Mouse (Mus musculus) Patski (cell line): ENCODE measurements at regions not wholly inside any gene's neighbourhood (a gene's known extent, or its start where the extent isn't known, plus 50 kb on each side); places are given as distances from the start of the nearest gene placed in this dataset.

ENCODE experiments used
- ATAC-seq: fragments of 100-300 bp; one replicate; pipeline ENCODE4 v1.8.0; 2021
- CTCF ChIA-PET: fragments of 350-600 bp; sonication (Branson Sonifier 250); formaldehyde crosslinking; loops from one replicate; lab custom pipeline; 2022; ENCODE audit warnings: inconsistent platforms; lab: Charles Lee
- POLR2A ChIA-PET: fragments of 350-600 bp; sonication (Branson Sonifier 250); formaldehyde crosslinking; loops from one replicate; lab custom pipeline; 2022; ENCODE audit warnings: antibody characterized with exemption, inconsistent platforms; lab: Charles Lee
- DNase-seq: peaks from one replicate; pipeline ENCODE4 v3.0.0-alpha.2; 2011; ENCODE audit warnings: low read depth, low spot score
- H3K27me3 ChIP-seq: fragments of 371-371 bp; one replicate; pipeline ENCODE4 v1.5.1; 2021
- CTCF ChIP-seq: fragments of 100-300 bp; IDR thresholded peaks from one replicate; pipeline ENCODE4 v1.5.1; 2021
- in situ Hi-C: fragments of 300-500 bp; cut with MboI; formaldehyde crosslinking; loops from 3 replicates; pipeline ENCODE4 v1.11.1; 2018; ENCODE audit warnings: low pct_unique_long_range_greater_than_20kb, mixed read lengths

GRCm38 (mm10) chr5:54178966-54179547 is 180.8 kb downstream of the Stim2 start:
- DNase-seq: no peak

DNA sequence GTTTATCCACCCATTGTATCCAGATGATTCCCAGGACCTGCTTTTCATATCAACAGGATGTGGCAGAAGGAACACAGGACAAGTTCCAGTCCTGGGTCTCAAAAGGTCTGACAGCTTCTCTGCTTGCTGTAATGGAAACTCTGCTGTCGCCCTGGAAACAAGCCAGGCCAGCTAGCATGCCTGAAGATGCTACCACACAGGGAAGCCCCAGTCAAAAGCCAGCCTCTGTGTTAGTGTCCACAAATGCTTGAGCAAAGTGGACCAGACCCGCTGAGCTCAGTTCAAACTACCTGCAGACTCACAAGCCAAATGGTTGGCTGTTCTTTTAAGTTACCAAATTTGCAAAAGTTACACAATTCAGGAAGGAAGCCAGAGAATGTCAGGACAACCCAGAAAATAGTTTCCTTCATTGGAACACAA is 181.9 kb downstream of the Stim2 start:
- ChIA-PET POLR2A (no interaction called here), CTCF (interaction anchor here (1.9 kb wide), 1 partner anchor 9 kb away, joined by 5 read pairs; no protein-coding TSS in a partner anchor)
- ATAC-seq: no peak
- no peak for DNase-seq
- TF ChIP-seq CTCF: no peak
- peaks cover 29% of the 10 kb centered on the region for H3K27me3 ChIP-seq
- in situ Hi-C loops: no loop called here

More at GRCm38 (mm10) chr5:54178966-54179547, 180.8 kb downstream of the Stim2 start:
- ATAC-seq: no peak
- in situ Hi-C loops: no loop called here
- no peak for TF ChIP-seq CTCF
- CTCF ChIA-PET: interaction anchor here (1.1 kb wide), 1 partner anchor 10 kb away, joined by 3 read pairs; no protein-coding TSS in a partner anchor
- H3K27me3 ChIP-seq: peaks cover 32% of the 10 kb centered on the region
- POLR2A ChIA-PET: no interaction called here

- in situ Hi-C loops: no loop called here
- ATAC-seq (no peak), DNase-seq (no peak)
- ChIA-PET CTCF (interaction anchor here (1.4 to 1.9 kb wide), 2 partner anchors 9 to 14 kb away, joined by 5 read pairs; no protein-coding TSS in a partner anchor), POLR2A (no interaction called here)
- peaks cover 28% of the 10 kb centered on the region for H3K27me3 ChIP-seq
- no peak for TF ChIP-seq CTCF
These were observed 182.5 kb downstream of the Stim2 start for GRCm38 (mm10) chr5:54180640-54181326.

DNA sequence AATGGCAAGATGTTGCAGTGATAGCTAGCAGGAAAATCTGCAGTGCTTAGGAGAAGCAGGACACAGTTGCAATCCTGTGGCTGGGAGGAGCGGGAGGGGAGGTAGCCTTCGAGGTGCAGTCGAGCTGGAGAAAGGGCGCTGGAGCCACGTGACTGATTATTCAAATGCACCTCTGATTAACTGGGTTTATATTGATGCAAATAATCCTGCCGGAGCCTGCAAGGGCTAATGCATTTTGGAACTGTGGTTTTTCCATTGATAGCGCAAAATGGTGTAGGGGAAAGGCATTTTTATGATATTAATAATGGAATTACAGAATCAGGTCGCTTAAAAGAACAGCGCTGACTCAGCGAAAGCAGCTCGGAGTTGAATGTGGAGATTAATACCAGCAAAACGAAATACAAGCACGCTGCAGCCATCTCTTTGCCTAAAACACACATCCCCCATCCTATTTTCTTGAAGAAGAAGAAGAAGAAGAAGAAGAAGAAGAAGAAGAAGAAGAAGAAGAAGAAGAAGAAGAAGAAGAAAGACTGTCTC is 183.1 kb downstream of the Stim2 start:
- ChIA-PET POLR2A (no interaction called here), CTCF (interaction anchor here (1.4 to 1.9 kb wide), 2 partner anchors 8 to 13 kb away, joined by 5 read pairs; no protein-coding TSS in a partner anchor)
- in situ Hi-C loops: no loop called here
- no peak for TF ChIP-seq CTCF
- peaks cover 28% of the 10 kb centered on the region for H3K27me3 ChIP-seq
- DNase-seq: no peak
- no peak for ATAC-seq

GRCm38 (mm10) chr5:54182754-54183153 is 184.5 kb downstream of the Stim2 start:
- peaks cover 25% of the 10 kb centered on the region for H3K27me3 ChIP-seq
- no peak for DNase-seq
- POLR2A ChIA-PET: no interaction called here
- CTCF ChIA-PET: no interaction called here
- in situ Hi-C loops: no loop called here
- TF ChIP-seq CTCF: no peak
- no peak for ATAC-seq

DNA sequence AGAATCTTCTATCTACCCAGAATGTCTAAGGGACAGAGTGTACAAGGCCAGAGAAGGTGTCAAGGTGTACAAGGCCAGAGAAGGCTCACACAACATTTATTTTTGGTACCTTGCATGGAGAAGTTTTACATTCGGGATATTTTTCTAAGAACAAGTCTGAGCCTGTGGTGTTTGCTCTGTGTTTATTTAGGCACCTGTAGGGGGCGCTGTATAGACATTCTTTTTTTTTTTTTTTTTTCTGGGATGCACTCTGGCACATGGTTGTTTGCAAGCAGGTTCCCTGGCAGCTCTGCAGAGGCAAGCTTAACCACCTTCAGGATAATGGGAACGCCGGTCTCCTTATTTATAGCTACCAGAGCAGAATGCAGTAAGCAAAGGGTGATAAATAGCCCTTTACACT is 187.4 kb downstream of the Stim2 start:
- CTCF ChIA-PET: no interaction called here
- TF ChIP-seq CTCF: peak; percentile 36
- POLR2A ChIA-PET: interaction anchor here (0.7 kb wide), 1 partner anchor 15 kb away, joined by 4 read pairs; no protein-coding TSS in a partner anchor
- ATAC-seq (no peak), DNase-seq (no peak)
- H3K27me3 ChIP-seq: peaks cover 18% of the 10 kb centered on the region
- in situ Hi-C loops: no loop called here

DNA sequence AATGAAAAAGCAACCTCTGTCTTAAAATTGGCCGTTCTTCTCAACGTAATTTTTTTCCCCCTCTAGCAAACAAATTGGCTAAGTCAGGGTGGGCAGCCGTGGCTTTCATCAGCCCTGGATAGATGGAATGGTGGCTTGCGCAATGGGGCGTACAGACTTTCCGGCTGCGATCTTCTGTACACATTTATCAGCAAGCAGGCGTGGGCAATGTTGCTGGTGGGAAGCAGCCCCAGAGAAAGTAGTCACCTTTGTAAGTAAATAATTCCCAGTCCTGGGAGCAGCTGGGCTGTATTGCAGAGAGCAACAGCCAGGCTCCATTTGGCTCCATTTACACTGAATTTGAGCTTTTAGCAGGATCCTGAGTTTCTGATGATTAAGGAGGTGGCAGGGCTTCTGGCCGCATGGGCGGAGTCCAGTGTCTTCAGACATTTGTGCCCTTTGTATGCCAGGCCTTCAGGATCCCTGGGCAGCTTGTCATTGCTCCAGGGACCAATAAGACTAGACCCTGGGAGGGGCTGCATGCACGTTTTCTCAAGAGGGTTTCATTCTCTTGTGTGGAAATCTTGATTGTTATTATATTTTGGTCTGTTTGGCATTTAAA is 187.9 kb downstream of the Stim2 start:
- DNase-seq (no peak), ATAC-seq (no peak)
- no peak for TF ChIP-seq CTCF
- POLR2A ChIA-PET: interaction anchor here (0.7 kb wide), 1 partner anchor 15 kb away, joined by 4 read pairs; no protein-coding TSS in a partner anchor
- in situ Hi-C loops: no loop called here
- CTCF ChIA-PET: no interaction called here
- peaks cover 20% of the 10 kb centered on the region for H3K27me3 ChIP-seq

DNA sequence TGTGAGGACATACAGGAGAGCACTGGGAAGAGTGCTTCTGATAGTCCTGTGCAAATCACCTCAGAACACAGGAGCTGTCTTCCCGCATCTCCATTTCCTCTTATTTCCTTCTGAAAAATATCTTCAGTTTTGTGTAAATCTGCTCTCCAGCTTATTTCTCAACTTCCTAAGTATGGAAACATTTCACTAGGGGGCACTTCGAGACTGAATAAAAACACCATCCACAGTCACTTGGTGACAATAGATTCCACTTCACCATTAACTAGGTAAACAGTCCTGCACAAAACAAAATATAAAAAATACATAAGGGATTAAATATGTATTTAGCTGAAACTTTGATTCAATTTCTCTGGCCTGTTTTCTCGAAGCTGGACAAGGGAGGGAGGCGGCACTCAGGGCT is 193.4 kb downstream of the Stim2 start:
- no peak for ATAC-seq
- DNase-seq: no peak
- no peak for TF ChIP-seq CTCF
- POLR2A ChIA-PET: no interaction called here
- H3K27me3 ChIP-seq: peaks cover 31% of the 10 kb centered on the region
- CTCF ChIA-PET: interaction anchor here (1.2 kb wide), 1 partner anchor 8 kb away, joined by 4 read pairs; no protein-coding TSS in a partner anchor
- in situ Hi-C loops: no loop called here

GRCm38 (mm10) chr5:54194846-54195245 is 196.5 kb downstream of the Stim2 start:
- no peak for ATAC-seq
- no peak for TF ChIP-seq CTCF
- peaks cover 49% of the 10 kb centered on the region for H3K27me3 ChIP-seq
- in situ Hi-C loops: no loop called here
- ChIA-PET POLR2A (no interaction called here), CTCF (interaction anchor here (1.1 kb wide), 1 partner anchor 13 kb away, joined by 5 read pairs; no protein-coding TSS in a partner anchor)
- no peak for DNase-seq

DNA sequence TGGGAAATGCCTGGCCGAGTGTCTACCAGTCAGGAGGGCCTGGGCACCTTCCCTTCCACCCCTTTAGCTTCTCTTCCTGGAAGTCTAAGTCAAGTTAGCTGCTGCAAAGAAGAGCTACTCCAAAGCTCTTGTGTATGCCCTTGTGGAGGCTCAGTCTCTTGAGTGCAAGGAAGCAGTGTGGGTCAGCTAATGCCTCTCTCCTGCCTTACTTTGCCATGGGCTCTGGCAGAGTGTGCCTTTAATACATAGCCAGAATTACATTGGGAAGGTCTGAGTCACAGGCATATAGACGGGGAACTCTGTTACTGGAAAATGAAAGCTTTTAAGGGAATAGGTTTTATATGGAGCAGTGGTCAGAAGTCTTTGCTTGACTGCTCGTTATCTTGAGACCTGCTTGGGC is 201.7 kb downstream of the Stim2 start:
- peaks cover 61% of the 10 kb centered on the region for H3K27me3 ChIP-seq
- ATAC-seq (peak; percentile 5), DNase-seq (no peak)
- POLR2A ChIA-PET: no interaction called here
- CTCF ChIA-PET: interaction anchor here (1.5 kb wide), 1 partner anchor 9 kb away, joined by 4 read pairs; no protein-coding TSS in a partner anchor
- in situ Hi-C loops: no loop called here
- no peak for TF ChIP-seq CTCF
